Mouse (Mus musculus): ENCODE data around the gene Mthfd1.

GRCm38 (mm10) chr12:76269196-76269595, 14.1 kb downstream of the Mthfd1 start:
- TF ChIP-seq EP300 (IDR thresholded peaks at IDR 0.05; ENCODE audit: insufficient read depth, low read depth, low read length) (no peak), CTCF (IDR thresholded peaks at IDR 0.05) (no peak)

Data from heart, adult 2 months (tissue).